Mouse (Mus musculus): ENCODE data around the gene Smyd1. TPM values are rescaled to one million over a fixed set of nuclear protein-coding genes. Genes with fewer than 3 reads are reported as not detected.

Smyd1 gene
- polyA plus RNA-seq, 2 experiments, result 19.1 to 26.3 TPM

DNA sequence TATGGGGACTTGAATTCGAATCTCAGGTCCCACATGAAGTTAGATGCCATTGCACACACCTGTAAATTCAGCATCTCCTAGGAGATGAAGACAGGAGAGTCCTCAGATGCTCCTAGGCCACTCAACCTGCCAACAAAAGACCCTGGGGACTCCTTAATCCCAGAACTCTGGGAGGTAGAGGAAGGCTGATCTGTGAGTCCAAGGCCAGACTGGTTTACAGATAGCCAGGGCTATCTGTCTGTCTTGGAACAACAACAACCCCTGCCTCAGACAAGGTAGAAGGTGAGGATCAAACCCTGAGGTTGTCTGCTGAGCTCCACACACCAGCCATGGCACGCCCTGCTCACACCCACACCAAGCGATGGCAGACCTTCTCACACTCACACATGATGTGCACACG lies 62.9 kb downstream of the Smyd1 start:
- no peak overlapping the region for H3K27ac ChIP-seq (replicated peaks; ENCODE audit: low read depth, low read length)
- DNase-seq (ENCODE audit: low spot score) (no peak), ATAC-seq (ENCODE audit: low FRiP score, low read depth) (no peak)
- no peak overlapping the region for H3K9ac ChIP-seq (ENCODE audit: low read depth, low read length, severe bottlenecking)
- no peak overlapping the region for H3K4me3 ChIP-seq (replicated peaks; ENCODE audit: low read length)
- no peaks in the 10 kb centered on the region for H3K36me3 ChIP-seq (ENCODE audit: control insufficient read depth, insufficient read depth, low read length)
- H3K4me2 ChIP-seq (replicated peaks; ENCODE audit: low read depth, low read length, severe bottlenecking), result no peak overlapping the region
- no peaks in the 10 kb centered on the region for H3K4me1 ChIP-seq (ENCODE audit: control insufficient read depth, insufficient read depth, low read length)
- no peaks in the 10 kb centered on the region for H3K9me3 ChIP-seq (ENCODE audit: control insufficient read depth, low read length)
- no peaks in the 10 kb centered on the region for H3K27me3 ChIP-seq (ENCODE audit: control insufficient read depth, insufficient read depth, low read length)
- WGBS, result 75% methylated on average over 4 of the region's 4 CpGs
- TF ChIP-seq POLR2A (IDR thresholded peaks at IDR 0.05; ENCODE audit: borderline replicate concordance, extremely low read depth, insufficient read depth, insufficient read length), result no peak

- no peaks in the 10 kb centered on the region for H3K36me3 ChIP-seq (ENCODE audit: control insufficient read depth, insufficient read depth, low read length)
- H3K9ac ChIP-seq (ENCODE audit: low read depth, low read length, severe bottlenecking), result no peak overlapping the region
- no peaks in the 10 kb centered on the region for H3K4me1 ChIP-seq (ENCODE audit: control insufficient read depth, insufficient read depth, low read length)
- DNase-seq (ENCODE audit: low spot score) (no peak), ATAC-seq (ENCODE audit: low FRiP score, low read depth) (no peak)
- H3K4me3 ChIP-seq (replicated peaks; ENCODE audit: low read length), result no peak overlapping the region
- no peaks in the 10 kb centered on the region for H3K9me3 ChIP-seq (ENCODE audit: control insufficient read depth, low read length)
- H3K4me2 ChIP-seq (replicated peaks; ENCODE audit: low read depth, low read length, severe bottlenecking), result no peak overlapping the region
- no peak overlapping the region for H3K27ac ChIP-seq (replicated peaks; ENCODE audit: low read depth, low read length)
- no peak for TF ChIP-seq POLR2A (IDR thresholded peaks at IDR 0.05; ENCODE audit: borderline replicate concordance, extremely low read depth, insufficient read depth, insufficient read length)
- no peaks in the 10 kb centered on the region for H3K27me3 ChIP-seq (ENCODE audit: control insufficient read depth, insufficient read depth, low read length)
- 74% methylated on average over 2 of the region's 2 CpGs for WGBS
Observed at GRCm38 (mm10) chr6:71258562-71258961, 63.5 kb downstream of the Smyd1 start.

DNA sequence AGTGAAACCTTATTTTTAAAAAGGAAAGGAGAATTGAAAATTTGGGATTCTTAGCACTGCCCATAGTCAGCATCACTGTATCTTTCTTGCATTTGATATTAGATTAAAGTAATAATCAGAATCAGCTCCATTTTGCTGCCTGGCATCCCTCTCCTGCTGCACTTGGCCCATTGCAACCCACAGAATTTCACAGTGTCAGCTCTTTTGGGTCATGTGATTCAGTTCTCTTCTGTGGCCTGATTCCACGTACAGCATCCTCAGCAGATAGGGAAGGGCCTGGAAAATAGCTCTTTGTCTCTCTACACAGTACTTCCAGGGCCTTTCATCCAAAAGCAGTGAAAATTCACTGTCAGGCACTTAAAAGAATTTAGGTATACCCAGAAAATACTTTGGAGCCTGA lies 64.7 kb downstream of the Smyd1 start:
- DNase-seq (ENCODE audit: low spot score), result no peak

GRCm38 (mm10) chr6:71256166-71256565 lies 65.9 kb downstream of the Smyd1 start:
- no peaks in the 10 kb centered on the region for H3K4me1 ChIP-seq (ENCODE audit: control insufficient read depth, insufficient read depth, low read length)
- H3K9ac ChIP-seq (ENCODE audit: low read depth, low read length, severe bottlenecking), result no peak overlapping the region
- H3K4me3 ChIP-seq (replicated peaks; ENCODE audit: low read length), result no peak overlapping the region
- H3K9me3 ChIP-seq (ENCODE audit: control insufficient read depth, low read length), result no peaks in the 10 kb centered on the region
- ATAC-seq (ENCODE audit: low FRiP score, low read depth), result no peak
- no peaks in the 10 kb centered on the region for H3K36me3 ChIP-seq (ENCODE audit: control insufficient read depth, insufficient read depth, low read length)
- DNase-seq (ENCODE audit: low spot score), result no peak
- H3K27ac ChIP-seq (replicated peaks; ENCODE audit: low read depth, low read length), result no peak overlapping the region
- TF ChIP-seq POLR2A (IDR thresholded peaks at IDR 0.05; ENCODE audit: borderline replicate concordance, extremely low read depth, insufficient read depth, insufficient read length), result no peak
- no peak overlapping the region for H3K4me2 ChIP-seq (replicated peaks; ENCODE audit: low read depth, low read length, severe bottlenecking)
- 89% methylated on average over 10 of the region's 10 CpGs for WGBS
- H3K27me3 ChIP-seq (ENCODE audit: control insufficient read depth, insufficient read depth, low read length), result no peaks in the 10 kb centered on the region

More for the DNA sequence above, 64.7 kb downstream of the Smyd1 start:
- H3K4me1 ChIP-seq (ENCODE audit: control insufficient read depth, insufficient read depth, low read length), result no peaks in the 10 kb centered on the region
- H3K4me3 ChIP-seq (replicated peaks; ENCODE audit: low read length), result no peak overlapping the region
- no peaks in the 10 kb centered on the region for H3K9me3 ChIP-seq (ENCODE audit: control insufficient read depth, low read length)
- H3K4me2 ChIP-seq (replicated peaks; ENCODE audit: low read depth, low read length, severe bottlenecking), result no peak overlapping the region
- ATAC-seq (ENCODE audit: low FRiP score, low read depth), result no peak
- no peak for TF ChIP-seq POLR2A (IDR thresholded peaks at IDR 0.05; ENCODE audit: borderline replicate concordance, extremely low read depth, insufficient read depth, insufficient read length)
- H3K36me3 ChIP-seq (ENCODE audit: control insufficient read depth, insufficient read depth, low read length), result no peaks in the 10 kb centered on the region
- no peak overlapping the region for H3K27ac ChIP-seq (replicated peaks; ENCODE audit: low read depth, low read length)
- H3K9ac ChIP-seq (ENCODE audit: low read depth, low read length, severe bottlenecking), result no peak overlapping the region
- no peaks in the 10 kb centered on the region for H3K27me3 ChIP-seq (ENCODE audit: control insufficient read depth, insufficient read depth, low read length)
- 58% methylated on average over 1 of the region's 1 CpGs for WGBS

DNA sequence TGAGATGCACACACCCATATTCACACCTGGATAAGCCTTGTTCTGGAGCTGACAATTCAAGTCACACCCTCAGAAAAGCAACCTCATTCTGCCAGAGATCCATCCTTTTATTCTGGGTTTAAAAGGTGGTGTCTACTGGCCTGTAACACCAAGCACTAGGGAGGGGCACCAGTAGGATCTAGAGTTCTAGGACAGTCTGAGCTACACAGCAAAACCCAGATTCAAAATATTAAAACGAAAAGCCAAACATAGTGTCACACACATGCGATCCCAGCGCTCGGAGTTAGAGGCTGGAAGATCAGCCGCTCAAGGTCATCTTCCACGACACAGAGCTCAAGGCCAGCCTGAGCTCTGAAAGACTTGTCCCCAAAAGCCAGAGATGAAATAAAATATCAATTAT lies 67.6 kb downstream of the Smyd1 start:
- ATAC-seq (ENCODE audit: low FRiP score, low read depth) (no peak), DNase-seq (ENCODE audit: low spot score) (no peak)
- TF ChIP-seq POLR2A (IDR thresholded peaks at IDR 0.05; ENCODE audit: borderline replicate concordance, extremely low read depth, insufficient read depth, insufficient read length), result no peak
- no peak overlapping the region for H3K4me3 ChIP-seq (replicated peaks; ENCODE audit: low read length)
- no peak overlapping the region for H3K9ac ChIP-seq (ENCODE audit: low read depth, low read length, severe bottlenecking)
- no peaks in the 10 kb centered on the region for H3K36me3 ChIP-seq (ENCODE audit: control insufficient read depth, insufficient read depth, low read length)
- no peaks in the 10 kb centered on the region for H3K4me1 ChIP-seq (ENCODE audit: control insufficient read depth, insufficient read depth, low read length)
- WGBS, result 92% methylated on average over 6 of the region's 6 CpGs
- H3K27ac ChIP-seq (replicated peaks; ENCODE audit: low read depth, low read length), result no peak overlapping the region
- no peaks in the 10 kb centered on the region for H3K9me3 ChIP-seq (ENCODE audit: control insufficient read depth, low read length)
- H3K27me3 ChIP-seq (ENCODE audit: control insufficient read depth, insufficient read depth, low read length), result no peaks in the 10 kb centered on the region
- H3K4me2 ChIP-seq (replicated peaks; ENCODE audit: low read depth, low read length, severe bottlenecking), result no peak overlapping the region

GRCm38 (mm10) chr6:71250951-71251350 lies 71.1 kb downstream of the Smyd1 start:
- 77% methylated on average over 8 of the region's 8 CpGs for WGBS
- ATAC-seq (ENCODE audit: low FRiP score, low read depth) (no peak), DNase-seq (ENCODE audit: low spot score) (no peak)
- no peak overlapping the region for H3K27ac ChIP-seq (replicated peaks; ENCODE audit: low read depth, low read length)
- H3K36me3 ChIP-seq (ENCODE audit: control insufficient read depth, insufficient read depth, low read length), result no peaks in the 10 kb centered on the region
- H3K4me2 ChIP-seq (replicated peaks; ENCODE audit: low read depth, low read length, severe bottlenecking), result no peak overlapping the region
- no peak overlapping the region for H3K9ac ChIP-seq (ENCODE audit: low read depth, low read length, severe bottlenecking)
- H3K4me1 ChIP-seq (ENCODE audit: control insufficient read depth, insufficient read depth, low read length), result no peaks in the 10 kb centered on the region
- H3K9me3 ChIP-seq (ENCODE audit: control insufficient read depth, low read length), result no peaks in the 10 kb centered on the region
- no peaks in the 10 kb centered on the region for H3K27me3 ChIP-seq (ENCODE audit: control insufficient read depth, insufficient read depth, low read length)
- H3K4me3 ChIP-seq (replicated peaks; ENCODE audit: low read length), result no peak overlapping the region
- no peak for TF ChIP-seq POLR2A (IDR thresholded peaks at IDR 0.05; ENCODE audit: borderline replicate concordance, extremely low read depth, insufficient read depth, insufficient read length)

All from limb, embryonic 14.5 days (tissue).